Mouse (Mus musculus) olfactory bulb, adult 2 months (tissue): Measurements from ENCODE around the gene Oaz1. TPM values are rescaled to one million over a fixed set of nuclear protein-coding genes. Genes with fewer than 3 reads are reported as not detected.
"Not testable (repeated sequence)": the region's sequence is repeated elsewhere in the genome, so short reads cannot be mapped to it uniquely, and the experiment has no call there.

Experiments
- H3K27ac ChIP-seq: fragments of 200-500 bp; 2 replicates; pipeline ENCODE4 v1.5.1; 2012; ENCODE audit warnings: low read depth, low read length; ENCODE audit not compliant: insufficient read depth
- H3K4me1 ChIP-seq: fragments of 200-500 bp; 2 replicates; pipeline ENCODE4 v1.6.1; 2012; ENCODE audit warnings: low read length; ENCODE audit not compliant: control insufficient read depth, insufficient read depth
- H3K4me3 ChIP-seq: fragments of 200-500 bp; 2 replicates; pipeline ENCODE4 v1.5.1; 2012; ENCODE audit warnings: mild to moderate bottlenecking, low read depth, low read length, moderate library complexity; ENCODE audit not compliant: insufficient read depth
- CTCF ChIP-seq: fragments of 200-500 bp; IDR thresholded peaks from 2 replicates; pipeline ENCODE4 v1.5.1; 2012; ENCODE audit warnings: low read depth, mild to moderate bottlenecking, low read length, moderate library complexity; ENCODE audit not compliant: insufficient read depth
- POLR2A ChIP-seq: fragments of 200-500 bp; IDR thresholded peaks from 2 replicates; pipeline ENCODE4 v1.6.1; 2012; ENCODE audit warnings: mild to moderate bottlenecking, low read depth, low read length, moderate library complexity; ENCODE audit not compliant: insufficient read depth
- WGBS: fragments of 180-500 bp; shearing (Covaris S2); methylation state at CpG from one replicate; pipeline ENCODE4 v1.1.7; 2018; 5-methylcytosine and 5-hydroxymethylcytosine counted together
- polyA plus RNA-seq: library from polyadenylated mRNA; stranded (reverse); fragments of >200 nt; gene quantifications from 2 replicates; pipeline ENCODE4 v1.2.4, GENCODE M21; 2012; ENCODE audit warnings: low replicate concordance; ENCODE audit not compliant: missing spikeins, insufficient read depth, insufficient read length

Oaz1 gene
- polyA plus RNA-seq, 1 experiment, result 801 TPM

DNA sequence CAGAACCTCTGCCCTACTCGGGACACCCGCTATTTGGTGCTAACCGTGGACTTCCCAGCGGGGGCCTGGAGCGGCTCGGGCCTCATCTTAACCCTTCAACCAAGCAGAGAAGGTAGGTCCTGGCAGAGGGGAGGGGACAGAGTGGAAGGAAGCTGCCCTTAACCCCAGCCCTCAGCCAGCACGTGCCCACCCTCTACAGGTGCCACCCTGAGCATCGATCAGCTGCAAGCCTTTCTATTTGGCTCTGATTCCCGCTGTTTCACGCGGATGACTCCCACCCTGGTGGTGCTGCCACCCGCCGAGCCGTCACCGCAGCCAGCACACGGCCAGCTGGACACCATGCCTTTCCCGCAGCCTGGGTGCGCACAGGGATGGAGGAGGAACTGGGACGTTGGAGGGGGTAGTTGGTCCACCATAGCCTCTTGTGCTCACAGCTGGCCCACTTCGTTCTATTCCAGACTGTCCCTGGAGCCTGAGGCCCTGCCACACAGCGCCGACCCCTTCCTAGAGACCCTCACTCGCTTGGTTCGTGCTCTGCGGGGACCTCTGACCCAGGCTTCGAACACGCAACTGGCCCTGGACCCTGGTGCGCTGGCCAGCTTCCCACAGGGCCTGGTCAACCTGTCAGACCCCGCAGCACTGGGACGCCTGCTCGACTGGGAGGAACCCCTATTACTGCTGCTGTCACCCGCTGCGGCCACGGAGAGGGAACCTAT is 20.0 kb upstream of the Oaz1 start:
- TF ChIP-seq POLR2A, result no peak
- TF ChIP-seq CTCF, result no peak
- peak overlapping the region; percentile 51 for H3K4me3 ChIP-seq
- H3K4me1 ChIP-seq, result peaks cover 45% of the 10 kb centered on the region
- H3K27ac ChIP-seq, result peak overlapping the region; percentile 73
- WGBS, result 32% methylated on average over 34 of the region's 34 CpGs

DNA sequence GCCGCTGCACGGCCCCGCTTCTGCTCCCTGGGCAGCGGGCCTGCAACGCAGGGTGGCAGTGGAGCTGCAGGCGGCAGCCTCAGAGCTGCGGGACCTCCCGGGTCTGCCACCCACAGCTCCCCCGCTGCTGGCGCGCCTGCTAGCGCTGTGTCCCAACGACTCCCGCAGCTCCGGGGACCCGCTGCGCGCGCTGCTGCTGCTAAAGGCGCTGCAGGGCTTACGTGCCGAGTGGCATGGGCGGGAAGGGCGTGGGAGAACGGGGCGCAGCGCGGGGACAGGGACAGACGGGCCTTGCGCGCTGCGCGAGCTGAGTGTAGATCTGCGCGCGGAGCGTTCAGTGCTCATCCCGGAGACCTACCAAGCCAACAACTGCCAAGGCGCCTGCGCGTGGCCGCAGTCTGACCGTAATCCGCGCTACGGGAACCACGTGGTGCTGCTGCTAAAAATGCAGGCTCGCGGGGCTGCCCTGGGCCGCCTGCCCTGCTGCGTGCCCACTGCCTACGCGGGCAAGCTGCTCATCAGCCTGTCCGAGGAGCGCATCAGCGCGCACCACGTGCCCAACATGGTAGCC is 19.3 kb upstream of the Oaz1 start:
- TF ChIP-seq POLR2A (peak; percentile 61; the same call in 1 of the 2 replicates), CTCF (no peak)
- Histone ChIP-seq H3K4me3 (peak overlapping the region; percentile 51), H3K4me1 (peaks cover 45% of the 10 kb centered on the region), H3K27ac (peak overlapping the region; percentile 73)
- under 1% methylated on average over 58 of the region's 58 CpGs for WGBS

DNA sequence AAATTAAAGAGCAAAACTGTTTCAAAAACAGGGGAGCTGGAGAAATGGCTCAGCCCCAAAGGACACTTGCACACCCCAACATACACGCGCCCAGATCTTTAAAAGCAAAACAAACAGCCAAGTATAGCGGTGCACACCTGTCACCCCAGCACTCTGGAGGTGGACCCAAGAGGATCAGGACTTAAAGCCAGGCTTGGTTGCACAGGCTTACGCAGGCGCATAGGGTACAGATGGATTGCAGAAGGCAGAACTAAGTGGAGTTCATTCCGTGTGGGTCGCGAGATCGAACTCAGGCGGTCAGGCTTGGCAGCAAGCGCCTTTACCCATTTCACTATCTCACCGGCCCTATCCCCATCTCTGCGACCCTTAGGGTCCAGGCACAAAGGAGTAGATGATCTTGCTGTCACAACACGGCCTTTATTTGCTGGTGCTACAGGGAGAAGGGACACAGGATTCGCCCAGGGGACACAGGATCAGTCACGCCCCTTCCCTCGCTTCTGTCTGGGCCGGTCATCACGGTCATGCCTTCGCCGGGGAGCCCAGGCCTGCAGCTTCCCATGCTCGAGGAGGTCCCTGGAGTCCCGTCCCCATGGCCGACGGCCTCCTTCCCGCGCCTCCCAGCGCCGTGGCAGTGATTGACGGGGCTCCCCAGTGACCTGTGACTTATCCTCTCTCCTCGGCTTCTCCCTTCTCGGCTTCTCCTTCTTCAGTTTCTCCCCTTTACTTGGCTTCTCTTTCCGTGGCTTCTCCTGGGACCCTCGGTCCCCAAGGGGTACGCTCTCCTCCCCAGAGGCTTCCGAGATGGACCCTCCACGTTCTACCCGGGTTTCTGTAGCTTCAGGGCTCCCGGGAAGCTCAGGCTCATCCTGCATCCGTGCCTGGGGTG is 18.1 kb upstream of the Oaz1 start:
- Histone ChIP-seq H3K4me3 (peak overlapping the region; percentile 8), H3K4me1 (peaks cover 45% of the 10 kb centered on the region), H3K27ac (peak overlapping the region; percentile 81; the same call in 1 of the 2 replicates)
- WGBS, result 22% methylated on average over 40 of the region's 40 CpGs
- TF ChIP-seq POLR2A (0 out of 2 replicates have a peak, but pooled peaks have one; percentile 16), CTCF (no peak)

GRCm38 (mm10) chr10:80808985-80809632 is 17.3 kb upstream of the Oaz1 start:
- H3K4me1 ChIP-seq, result peaks cover 45% of the 10 kb centered on the region
- WGBS, result 8% methylated on average over 17 of the region's 18 CpGs
- no peak for TF ChIP-seq POLR2A
- no peak for TF ChIP-seq CTCF
- peak overlapping the region; percentile 8 for H3K4me3 ChIP-seq
- H3K27ac ChIP-seq, result no peak overlapping the region

DNA sequence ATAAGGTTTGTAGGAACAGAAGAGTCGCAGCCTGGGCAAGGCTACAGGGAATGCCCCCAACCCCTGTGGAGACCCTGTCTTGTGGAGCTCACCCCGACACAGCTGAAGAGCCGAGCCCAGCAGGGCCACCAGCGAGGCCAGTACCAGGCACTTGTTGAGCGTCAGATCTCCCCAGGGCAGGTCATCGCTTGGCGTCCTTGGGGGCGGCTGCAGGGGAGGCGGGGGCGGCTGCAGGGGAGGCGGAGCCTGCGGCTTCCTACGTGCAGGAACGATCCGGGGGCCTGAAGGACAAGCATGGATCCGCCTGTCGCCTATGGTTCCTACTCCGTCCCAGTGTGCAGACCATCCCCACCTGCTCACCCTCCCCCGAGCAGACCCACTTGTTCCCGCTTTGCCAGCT is 16.4 kb upstream of the Oaz1 start:
- TF ChIP-seq POLR2A, result no peak
- TF ChIP-seq CTCF, result no peak
- WGBS, result 10% methylated on average over 20 of the region's 20 CpGs
- Histone ChIP-seq H3K4me3 (no peak overlapping the region), H3K27ac (no peak overlapping the region), H3K4me1 (peaks cover 45% of the 10 kb centered on the region)

DNA sequence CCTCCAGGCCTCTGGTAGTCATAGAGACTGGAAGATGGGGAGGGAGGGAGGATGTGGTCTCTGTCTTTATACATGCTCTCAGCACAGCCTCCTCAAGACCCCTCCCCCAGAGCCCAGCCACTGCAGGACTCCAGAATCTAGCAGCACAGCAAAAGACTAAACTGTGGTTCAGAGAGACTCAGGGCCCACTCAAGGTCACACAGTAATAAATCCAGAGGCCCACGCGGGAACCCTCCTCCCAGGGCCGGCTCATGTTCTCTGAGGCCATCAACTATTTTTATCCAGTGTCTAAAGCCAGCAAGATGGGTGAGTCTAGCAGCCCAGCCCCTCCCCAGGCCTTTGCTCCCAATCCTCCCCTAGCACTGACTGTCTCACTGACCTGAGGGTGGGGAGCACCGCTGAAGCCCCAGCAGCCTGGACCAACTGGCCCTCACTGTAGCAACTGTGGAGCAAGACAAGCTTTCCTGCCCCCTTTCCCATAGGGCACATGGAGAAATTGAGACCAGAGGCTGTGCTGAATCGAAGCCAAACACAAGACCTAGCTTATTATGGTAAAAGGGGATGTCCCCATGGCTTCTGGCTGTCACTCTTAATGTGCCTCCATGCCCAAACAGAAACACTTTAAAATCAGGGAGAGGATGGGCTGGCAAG is 13.9 kb upstream of the Oaz1 start:
- TF ChIP-seq POLR2A (no peak), CTCF (no peak)
- H3K4me3 ChIP-seq, result no peak overlapping the region
- H3K27ac ChIP-seq, result no peak overlapping the region
- H3K4me1 ChIP-seq, result peaks cover 27% of the 10 kb centered on the region
- WGBS, result 71% methylated on average over 5 of the region's 5 CpGs

DNA sequence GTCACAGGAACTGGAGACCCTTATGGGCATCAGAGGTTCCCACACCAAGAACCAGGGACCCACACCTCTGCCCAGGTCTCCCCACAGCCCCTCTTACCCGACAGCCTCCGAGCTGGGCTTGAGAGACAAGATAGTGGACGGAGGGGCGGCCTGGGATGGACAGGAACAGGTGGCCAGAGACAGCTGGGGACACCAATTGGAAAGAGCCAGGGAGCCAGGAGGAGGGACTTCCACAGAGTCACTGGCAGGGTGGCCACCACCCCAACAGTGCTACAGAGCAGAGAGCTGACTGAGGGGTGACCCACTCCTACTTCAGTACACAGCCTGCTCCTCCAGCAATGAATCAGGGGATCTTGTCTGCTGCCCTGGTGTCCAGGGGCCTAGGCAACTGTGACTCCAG is 13.1 kb upstream of the Oaz1 start, which contains the start of gene Jsrp1:
Gene Jsrp1, minus strand, starts transcription at position 133 of the 400 bp plus-strand sequence.
- H3K4me3 ChIP-seq, result no peak within 1 kb of the TSS
- peaks cover 19% of the 10 kb centered on the region for H3K4me1 ChIP-seq
- H3K27ac ChIP-seq, result no peak within 1 kb of the TSS
- TF ChIP-seq CTCF (no peak), POLR2A (no peak)
- 77% methylated on average over 4 of the region's 4 CpGs for WGBS

GRCm38 (mm10) chr10:80814800-80815199 is 11.7 kb upstream of the Oaz1 start:
- no peak for TF ChIP-seq CTCF
- TF ChIP-seq POLR2A, result no peak
- Histone ChIP-seq H3K4me1 (peaks cover 9% of the 10 kb centered on the region), H3K27ac (no peak overlapping the region), H3K4me3 (no peak overlapping the region)
- 53% methylated on average over 7 of the region's 7 CpGs for WGBS

GRCm38 (mm10) chr10:80816303-80816702 is 10.2 kb upstream of the Oaz1 start:
- 73% methylated on average over 3 of the region's 3 CpGs for WGBS
- H3K4me3 ChIP-seq, result not testable (repeated sequence)

More at GRCm38 (mm10) chr10:80816303-80816702, 10.2 kb upstream of the Oaz1 start:
- not testable (repeated sequence) for H3K27ac ChIP-seq, H3K4me1 ChIP-seq
